8 mouse cellular contexts compared by ENCODE assay signal in genomic region chr10:61694870-61695670, GRCm38 (mm10). TPM values are rescaled to one million over a fixed set of nuclear protein-coding genes. Genes with fewer than 3 reads are reported as not detected.
A peak's percentile ranks its signal among the peaks of the same experiment; 100 is the strongest.
DNase-seq lines count a peak whose midpoint lies in the region; ATAC-seq lines count a peak whose summit lies in the region.

Gene Tysnd1, plus strand, starts transcription at chr10:61695514.

- peak within 1 kb of the TSS; percentile 82 for H3K4me3 ChIP-seq in forebrain, embryonic 14.5 days (ENCODE audit: low read depth, low read length)
- peak within 1 kb of the TSS; percentile 96 for H3K4me3 ChIP-seq in neural tube, embryonic 15.5 days (replicated peaks)

- peaks cover 11% of the 10 kb centered on the region for H3K4me1 ChIP-seq in forebrain, embryonic 14.5 days (ENCODE audit: control insufficient read depth, insufficient read depth, low read length)
- peaks cover 35% of the 10 kb centered on the region for H3K4me1 ChIP-seq in neural tube, embryonic 15.5 days

- peaks cover 37% of the 10 kb centered on the region for H3K36me3 ChIP-seq in forebrain, embryonic 14.5 days (ENCODE audit: control insufficient read depth, insufficient read depth, low read length)
- H3K36me3 ChIP-seq in neural tube, embryonic 15.5 days: peaks cover 37% of the 10 kb centered on the region

- H3K27me3 ChIP-seq in forebrain, embryonic 14.5 days (replicated peaks; ENCODE audit: control insufficient read depth, insufficient read depth, low read length): no peaks in the 10 kb centered on the region
- no peaks in the 10 kb centered on the region for H3K27me3 ChIP-seq in neural tube, embryonic 15.5 days (replicated peaks)

- whole genome bisulfite sequencing in forebrain, embryonic 14.5 days: under 1% methylated on average over 42 of the region's 42 CpGs
- WGBS in neural tube, embryonic 15.5 days: under 1% methylated on average over 42 of the region's 42 CpGs

- H3K9me3 ChIP-seq in forebrain, embryonic 14.5 days (replicated peaks; ENCODE audit: control insufficient read depth, low read length): no peaks in the 10 kb centered on the region
- H3K9me3 ChIP-seq in neural tube, embryonic 15.5 days (replicated peaks): no peaks in the 10 kb centered on the region

- no peak within 1 kb of the TSS for H3K27ac ChIP-seq in forebrain, embryonic 14.5 days (ENCODE audit: low read depth, low read length)
- H3K27ac ChIP-seq in neural tube, embryonic 15.5 days (replicated peaks): peak within 1 kb of the TSS; percentile 80

- intact Hi-C loops in heart, postnatal 14 days (cut with DNase I): no loop called here

- peak within 1 kb of the TSS; percentile 99 for H3K4me2 ChIP-seq in forebrain, embryonic 14.5 days (ENCODE audit: low read length)
- H3K4me2 ChIP-seq in neural tube, embryonic 15.5 days: peak within 1 kb of the TSS; percentile 100

- ATAC-seq in forebrain, embryonic 14.5 days: peak; percentile 99
- ATAC-seq in neural tube, embryonic 15.5 days (ENCODE audit: low FRiP score): peak; percentile 96

- H3K9ac ChIP-seq in forebrain, embryonic 14.5 days (ENCODE audit: low read length): peak within 1 kb of the TSS; percentile 77
- H3K9ac ChIP-seq in neural tube, embryonic 15.5 days (replicated peaks): peak within 1 kb of the TSS; percentile 76

- DNase-seq in ES-CJ7 (ENCODE audit: low read depth, low spot score): peak; percentile 99
- peak; percentile 96 for DNase-seq in cerebellum, adult 11 months
- peak; percentile 99 for DNase-seq in forebrain, embryonic 14.5 days (ENCODE audit: low spot score)
- peak; percentile 95 to 97 for DNase-seq in heart, postnatal 14 days
- DNase-seq in layer of hippocampus, adult 11-12 months (ENCODE audit: low spot score): peak; percentile 97
- peak; percentile 96 to 98 for DNase-seq in lung, adult 18-20 months
- peak; percentile 96 for DNase-seq in testis, postnatal 14 days (ENCODE audit: low spot score)

RNA-seq across cellular contexts. Expression of gene Tysnd1, which starts in this region (rescaled TPM):
- 23.7 and 24.6 TPM in 2 replicates for polyA plus RNA-seq in forebrain, embryonic 14.5 days (2014; fragmentation: Nextera tagmentation; extraction: Ambion mirVana)
- 10 to 100 TPM; 23.3 TPM for total RNA-seq in heart, postnatal 14 days (2021)
- 31.4 and 33.7 TPM in 2 replicates for polyA plus RNA-seq in neural tube, embryonic 15.5 days (2015; fragmentation: Nextera tagmentation; extraction: Ambion mirVana)
